Mouse (Mus musculus) liver, embryonic 15.5 days (tissue): ENCODE measurements around the gene Kdm5b. TPM values are rescaled to one million over a fixed set of nuclear protein-coding genes. Genes with fewer than 3 reads are reported as not detected.

Source experiments
- ATAC-seq: fragments of 200-750 bp; cut with Nextera tagmentation; 2 replicates; pipeline ENCODE4 v1.8.0; 2017; ENCODE audit warnings: moderate number of reproducible peaks, mild to moderate bottlenecking, moderate library complexity; ENCODE audit not compliant: insufficient read depth
- H3K27ac ChIP-seq: fragments of 300-500 bp; sonication (generic); replicated peaks from 2 replicates; pipeline ENCODE4 v1.5.1; 2015; ENCODE audit warnings: mild to moderate bottlenecking, inconsistent platforms
- H3K27me3 ChIP-seq: fragments of 300-500 bp; sonication (generic); 2 replicates; pipeline ENCODE4 v1.6.1; 2015; ENCODE audit warnings: mild to moderate bottlenecking, inconsistent platforms
- H3K36me3 ChIP-seq: fragments of 300-500 bp; sonication (generic); replicated peaks from 2 replicates; pipeline ENCODE4 v1.6.1; 2015; ENCODE audit warnings: moderate library complexity, mild to moderate bottlenecking, inconsistent platforms
- H3K4me1 ChIP-seq: fragments of 300-500 bp; sonication (generic); replicated peaks from 2 replicates; pipeline ENCODE4 v1.6.1; 2015; ENCODE audit warnings: inconsistent platforms
- H3K4me2 ChIP-seq: fragments of 300-500 bp; sonication (generic); 2 replicates; pipeline ENCODE4 v1.6.1; 2015; ENCODE audit warnings: moderate library complexity, mild to moderate bottlenecking, inconsistent platforms
- H3K4me3 ChIP-seq: fragments of 300-500 bp; sonication (generic); replicated peaks from 2 replicates; pipeline ENCODE4 v1.5.1; 2015; ENCODE audit warnings: mild to moderate bottlenecking, inconsistent platforms
- H3K9ac ChIP-seq: fragments of 300-500 bp; sonication (generic); 2 replicates; pipeline ENCODE4 v1.6.1; 2015; ENCODE audit warnings: moderate library complexity, mild to moderate bottlenecking, inconsistent platforms
- H3K9me3 ChIP-seq: fragments of 300-500 bp; sonication (generic); replicated peaks from 2 replicates; pipeline ENCODE4 v1.6.1; 2016; ENCODE audit warnings: inconsistent platforms
- WGBS: fragments of 180-500 bp; shearing (Covaris S2); methylation state at CpG from one replicate; pipeline ENCODE4 v1.1.7; 2015; ENCODE audit warnings: mixed read lengths; ENCODE audit not compliant: insufficient replicate concordance; 5-methylcytosine and 5-hydroxymethylcytosine counted together
- polyA plus RNA-seq: library from polyadenylated mRNA; unstranded; fragments of >200 nt; fragmentation: Nextera tagmentation; extraction: Ambion mirVana; gene quantifications from 2 replicates; pipeline ENCODE4 v1.2.1, GENCODE M21; 2015

Kdm5b gene
- polyA plus RNA-seq, 1 experiment from 2014 or later = 5.6 TPM

- H3K4me1 ChIP-seq = peaks cover 4% of the 10 kb centered on the region; the same call in 1 of the 2 replicates
- H3K9ac ChIP-seq = no peak overlapping the region
- H3K27me3 ChIP-seq = peaks cover 8% of the 10 kb centered on the region; the same call in 1 of the 2 replicates
- no peak overlapping the region for H3K4me2 ChIP-seq
- no peak overlapping the region for H3K4me3 ChIP-seq
- no peak overlapping the region for H3K27ac ChIP-seq
- no peak for ATAC-seq
- WGBS = 72% methylated on average over 4 of the region's 4 CpGs
- H3K36me3 ChIP-seq = no peaks in the 10 kb centered on the region
- H3K9me3 ChIP-seq = no peaks in the 10 kb centered on the region
Observed at GRCm38 (mm10) chr1:134548231-134548630, 11.7 kb upstream of the Kdm5b start.

- Histone ChIP-seq H3K27ac (no peak within 1 kb of the TSS), H3K4me2 (no peak within 1 kb of the TSS), H3K36me3 (no peaks in the 10 kb centered on the region), H3K4me1 (peaks cover 4% of the 10 kb centered on the region; the same call in 1 of the 2 replicates), H3K9ac (no peak within 1 kb of the TSS), H3K27me3 (peaks cover 5% of the 10 kb centered on the region; the same call in 1 of the 2 replicates), H3K4me3 (no peak within 1 kb of the TSS), H3K9me3 (no peaks in the 10 kb centered on the region)
- ATAC-seq = no peak
- 25% methylated on average over 7 of the region's 7 CpGs for WGBS
Observed at GRCm38 (mm10) chr1:134549632-134550132, 10.3 kb upstream of the Kdm5b start, which contains the start of gene Mgat4e. Gene Mgat4e, minus strand, starts transcription at chr1:134549682.

- H3K9ac ChIP-seq = no peak overlapping the region
- H3K4me2 ChIP-seq = no peak overlapping the region
- H3K27me3 ChIP-seq = peaks cover 8% of the 10 kb centered on the region; the same call in 1 of the 2 replicates
- no peak for ATAC-seq
- no peak overlapping the region for H3K4me3 ChIP-seq
- H3K9me3 ChIP-seq = no peaks in the 10 kb centered on the region
- H3K4me1 ChIP-seq = peaks cover 26% of the 10 kb centered on the region
- H3K36me3 ChIP-seq = no peaks in the 10 kb centered on the region
- WGBS = 61% methylated on average over 3 of the region's 3 CpGs
- no peak overlapping the region for H3K27ac ChIP-seq
Observed at GRCm38 (mm10) chr1:134551869-134552268, 8.1 kb upstream of the Kdm5b start.

- Histone ChIP-seq H3K4me3 (no peak overlapping the region), H3K36me3 (no peaks in the 10 kb centered on the region), H3K27ac (no peak overlapping the region), H3K9me3 (no peaks in the 10 kb centered on the region), H3K4me1 (peaks cover 30% of the 10 kb centered on the region), H3K4me2 (no peak overlapping the region), H3K27me3 (peaks cover 8% of the 10 kb centered on the region; the same call in 1 of the 2 replicates), H3K9ac (no peak overlapping the region)
- ATAC-seq = no peak
- 44% methylated on average over 3 of the region's 3 CpGs for WGBS
Observed at GRCm38 (mm10) chr1:134552396-134552795, 7.6 kb upstream of the Kdm5b start.

- H3K36me3 ChIP-seq = no peaks in the 10 kb centered on the region
- no peaks in the 10 kb centered on the region for H3K9me3 ChIP-seq
- H3K4me3 ChIP-seq = 0 out of 2 replicates have a peak overlapping the region, but pooled peaks have one; percentile 71
- peak overlapping the region; percentile 98 for H3K4me2 ChIP-seq
- H3K9ac ChIP-seq = no peak overlapping the region
- peaks cover 3% of the 10 kb centered on the region; the same call in 1 of the 2 replicates for H3K27me3 ChIP-seq
- peaks cover 38% of the 10 kb centered on the region for H3K4me1 ChIP-seq
- H3K27ac ChIP-seq = no peak overlapping the region
- 25% methylated on average over 13 of the region's 13 CpGs for WGBS
- ATAC-seq = no peak
Observed at GRCm38 (mm10) chr1:134555240-134555870, 4.6 kb upstream of the Kdm5b start.

GRCm38 (mm10) chr1:134555871-134556670 is 3.9 kb upstream of the Kdm5b start:
- peak; percentile 45 for ATAC-seq
- Histone ChIP-seq H3K4me3 (peak overlapping the region; percentile 71), H3K36me3 (no peaks in the 10 kb centered on the region), H3K4me2 (peak overlapping the region; percentile 98), H3K9ac (peak overlapping the region; percentile 61), H3K4me1 (peaks cover 45% of the 10 kb centered on the region), H3K27me3 (0 out of 2 replicates have a peak, but pooled peaks cover 2% of the 10 kb centered on the region), H3K27ac (peak overlapping the region; percentile 53), H3K9me3 (no peaks in the 10 kb centered on the region)
- 1% methylated on average over 46 of the region's 46 CpGs for WGBS

GRCm38 (mm10) chr1:134556671-134557218 is 3.2 kb upstream of the Kdm5b start:
- ATAC-seq = peak; percentile 91
- WGBS = under 1% methylated on average over 35 of the region's 35 CpGs
- H3K27me3 ChIP-seq = 0 out of 2 replicates have a peak, but pooled peaks cover 2% of the 10 kb centered on the region
- H3K9me3 ChIP-seq = no peaks in the 10 kb centered on the region
- H3K27ac ChIP-seq = peak overlapping the region; percentile 53
- H3K4me1 ChIP-seq = peaks cover 52% of the 10 kb centered on the region
- peak overlapping the region; percentile 61 for H3K9ac ChIP-seq
- no peaks in the 10 kb centered on the region for H3K36me3 ChIP-seq
- H3K4me3 ChIP-seq = peak overlapping the region; percentile 71
- H3K4me2 ChIP-seq = peak overlapping the region; percentile 98

- H3K27ac ChIP-seq = no peak overlapping the region
- no peak overlapping the region for H3K4me3 ChIP-seq
- no peaks in the 10 kb centered on the region for H3K9me3 ChIP-seq
- no peak overlapping the region for H3K9ac ChIP-seq
- 0 out of 2 replicates have a peak, but pooled peaks cover 2% of the 10 kb centered on the region for H3K27me3 ChIP-seq
- H3K4me2 ChIP-seq = no peak overlapping the region
- 69% methylated on average over 5 of the region's 5 CpGs for WGBS
- peaks cover 61% of the 10 kb centered on the region for H3K4me1 ChIP-seq
- no peaks in the 10 kb centered on the region for H3K36me3 ChIP-seq
- ATAC-seq = no peak
Observed at GRCm38 (mm10) chr1:134558511-134558910, 1.5 kb upstream of the Kdm5b start.

- Histone ChIP-seq H3K27me3 (0 out of 2 replicates have a peak, but pooled peaks cover 2% of the 10 kb centered on the region), H3K36me3 (no peaks in the 10 kb centered on the region), H3K27ac (no peak overlapping the region; the same call in 1 of the 2 replicates), H3K4me1 (peaks cover 65% of the 10 kb centered on the region), H3K4me2 (no peak overlapping the region), H3K4me3 (no peak overlapping the region), H3K9me3 (no peaks in the 10 kb centered on the region), H3K9ac (no peak overlapping the region)
- no peak for ATAC-seq
- WGBS = 83% methylated on average over 3 of the region's 3 CpGs
Observed at GRCm38 (mm10) chr1:134559226-134559625, 745 bp upstream of the Kdm5b start.

- Histone ChIP-seq H3K9me3 (no peaks in the 10 kb centered on the region), H3K9ac (peak overlapping the region; percentile 77), H3K4me3 (peak overlapping the region; percentile 78), H3K36me3 (no peaks in the 10 kb centered on the region), H3K27me3 (no peaks in the 10 kb centered on the region), H3K27ac (peak overlapping the region; percentile 60), H3K4me2 (peak overlapping the region; percentile 98), H3K4me1 (peaks cover 58% of the 10 kb centered on the region)
- whole genome bisulfite sequencing = under 1% methylated on average over 50 of the region's 50 CpGs
- ATAC-seq = peak; percentile 34
Observed at GRCm38 (mm10) chr1:134560396-134560795, 425 bp downstream of the Kdm5b start.
